Mouse (Mus musculus) liver, postnatal 0 days (tissue): ENCODE results near the gene Rngtt. TPM values are rescaled to one million over a fixed set of nuclear protein-coding genes. Genes with fewer than 3 reads are reported as not detected.

ENCODE experiments used
- ATAC-seq: fragments of 200-750 bp; cut with Nextera tagmentation; 2 replicates; pipeline ENCODE4 v1.8.0; 2017; ENCODE audit warnings: mild to moderate bottlenecking, moderate library complexity
- DNase-seq: peaks from one replicate; pipeline ENCODE4 v3.0.0-alpha.2; 2016
- H3K27ac ChIP-seq: fragments of 300-500 bp; sonication (generic); 2 replicates; pipeline ENCODE4 v1.5.1; 2014; ENCODE audit warnings: antibody characterized with exemption, moderate library complexity, mild to moderate bottlenecking, low read depth
- H3K27me3 ChIP-seq: fragments of 300-500 bp; sonication (generic); 2 replicates; pipeline ENCODE4 v1.6.1; 2014; ENCODE audit warnings: low read length, control low read depth, mixed read lengths; ENCODE audit not compliant: insufficient read depth
- H3K36me3 ChIP-seq: fragments of 300-500 bp; sonication (generic); replicated peaks from 2 replicates; pipeline ENCODE4 v1.6.1; 2014; ENCODE audit warnings: mild to moderate bottlenecking, control low read depth, low read length, moderate library complexity, mixed read lengths; ENCODE audit not compliant: insufficient read depth
- H3K4me1 ChIP-seq: fragments of 300-500 bp; sonication (generic); 2 replicates; pipeline ENCODE4 v1.6.1; 2014; ENCODE audit warnings: antibody characterized with exemption, mild to moderate bottlenecking, control low read depth; ENCODE audit not compliant: insufficient read depth
- H3K4me2 ChIP-seq: fragments of 300-500 bp; sonication (generic); 2 replicates; pipeline ENCODE4 v1.6.1; 2014; ENCODE audit warnings: low read depth, mild to moderate bottlenecking, low read length, moderate library complexity, mixed read lengths
- H3K4me3 ChIP-seq: fragments of 300-500 bp; sonication (generic); 2 replicates; pipeline ENCODE4 v1.5.1; 2014; ENCODE audit warnings: low read depth, low read length
- H3K9ac ChIP-seq: fragments of 300-500 bp; sonication (generic); replicated peaks from 2 replicates; pipeline ENCODE4 v1.6.1; 2014; ENCODE audit warnings: mild to moderate bottlenecking, moderate library complexity
- H3K9me3 ChIP-seq: fragments of 300-500 bp; sonication (generic); 2 replicates; pipeline ENCODE4 v1.6.1; 2016; ENCODE audit warnings: mild to moderate bottlenecking, control low read depth, low read length, mixed read lengths
- CTCF ChIP-seq: sonication (generic); IDR thresholded peaks from 2 replicates; pipeline ENCODE4 v1.5.1; 2016; ENCODE audit warnings: antibody characterized with exemption, low read depth
- EP300 ChIP-seq: IDR thresholded peaks from 2 replicates; pipeline ENCODE4 v1.6.1; 2016; ENCODE audit warnings: antibody characterized with exemption, low read depth, mild to moderate bottlenecking
- WGBS: fragments of 180-500 bp; shearing (Covaris S2); extraction: QIAGEN DNeasy Blood & Tissue Kit; methylation state at CpG from one replicate; pipeline ENCODE4 v1.1.7; 2014; ENCODE audit not compliant: insufficient replicate concordance; 5-methylcytosine and 5-hydroxymethylcytosine counted together
- polyA plus RNA-seq: library from polyadenylated mRNA; unstranded; fragments of >200 nt; fragmentation: Nextera tagmentation; extraction: Ambion mirVana; gene quantifications from 2 replicates; pipeline ENCODE4 v1.2.1, GENCODE M21; 2015

Rngtt gene
- polyA plus RNA-seq, 1 experiment from 2014 or later = 9.3 TPM

GRCm38 (mm10) chr4:33270386-33271314 lies 39.5 kb upstream of the Rngtt start:
- no peaks in the 10 kb centered on the region for H3K4me1 ChIP-seq

GRCm38 (mm10) chr4:33273437-33273836 lies 36.7 kb upstream of the Rngtt start:
- H3K9ac ChIP-seq = no peak overlapping the region
- WGBS = 51% methylated on average over 3 of the region's 3 CpGs
- no peaks in the 10 kb centered on the region for H3K27me3 ChIP-seq

More at GRCm38 (mm10) chr4:33270386-33271314, 39.5 kb upstream of the Rngtt start:
- TF ChIP-seq CTCF (no peak), EP300 (no peak)
- Histone ChIP-seq H3K27ac (no peak overlapping the region), H3K27me3 (no peaks in the 10 kb centered on the region), H3K4me2 (no peak overlapping the region), H3K4me3 (no peak overlapping the region), H3K9ac (no peak overlapping the region), H3K36me3 (no peaks in the 10 kb centered on the region), H3K9me3 (no peaks in the 10 kb centered on the region)
- ATAC-seq = no peak
- DNase-seq = no peak
- 82% methylated on average over 11 of the region's 11 CpGs for WGBS

GRCm38 (mm10) chr4:33281891-33282685 lies 28.0 kb upstream of the Rngtt start:
- DNase-seq = no peak
- TF ChIP-seq EP300 (no peak), CTCF (no peak)
- Histone ChIP-seq H3K9ac (no peak overlapping the region), H3K36me3 (no peaks in the 10 kb centered on the region), H3K4me1 (peaks cover 6% of the 10 kb centered on the region), H3K4me2 (no peak overlapping the region), H3K4me3 (no peak overlapping the region), H3K27me3 (no peaks in the 10 kb centered on the region), H3K27ac (no peak overlapping the region), H3K9me3 (no peaks in the 10 kb centered on the region)
- ATAC-seq = no peak
- 64% methylated on average over 3 of the region's 3 CpGs for WGBS

More at GRCm38 (mm10) chr4:33273437-33273836, 36.7 kb upstream of the Rngtt start:
- H3K4me2 ChIP-seq = no peak overlapping the region
- no peak for ATAC-seq
- H3K4me3 ChIP-seq = no peak overlapping the region
- no peak overlapping the region for H3K27ac ChIP-seq
- H3K36me3 ChIP-seq = no peaks in the 10 kb centered on the region
- DNase-seq = no peak
- H3K4me1 ChIP-seq = no peaks in the 10 kb centered on the region
- H3K9me3 ChIP-seq = no peaks in the 10 kb centered on the region
- TF ChIP-seq CTCF (no peak), EP300 (no peak)

- no peaks in the 10 kb centered on the region for H3K27me3 ChIP-seq
- TF ChIP-seq CTCF (no peak), EP300 (no peak)
- peak overlapping the region; percentile 23; the same call in 1 of the 2 replicates for H3K27ac ChIP-seq
- ATAC-seq (peak; percentile 92), DNase-seq (peak; percentile 33)
- H3K9ac ChIP-seq = no peak overlapping the region
- no peak overlapping the region for H3K4me2 ChIP-seq
- H3K9me3 ChIP-seq = no peaks in the 10 kb centered on the region
- 52% methylated on average over 5 of the region's 5 CpGs for WGBS
- H3K4me1 ChIP-seq = peaks cover 6% of the 10 kb centered on the region
- H3K4me3 ChIP-seq = no peak overlapping the region
- no peaks in the 10 kb centered on the region for H3K36me3 ChIP-seq
These were observed 25.8 kb upstream of the Rngtt start for GRCm38 (mm10) chr4:33284083-33284880.

GRCm38 (mm10) chr4:33285448-33285847 lies 24.7 kb upstream of the Rngtt start:
- no peaks in the 10 kb centered on the region for H3K9me3 ChIP-seq
- H3K9ac ChIP-seq = no peak overlapping the region
- H3K36me3 ChIP-seq = no peaks in the 10 kb centered on the region
- H3K4me1 ChIP-seq = peaks cover 6% of the 10 kb centered on the region
- 57% methylated on average over 8 of the region's 8 CpGs for WGBS
- no peaks in the 10 kb centered on the region for H3K27me3 ChIP-seq
- H3K4me3 ChIP-seq = no peak overlapping the region
- ATAC-seq (no peak), DNase-seq (no peak)
- TF ChIP-seq CTCF = no peak
- TF ChIP-seq EP300 = no peak
- no peak overlapping the region for H3K27ac ChIP-seq
- no peak overlapping the region for H3K4me2 ChIP-seq
